ENCODE assay signal across 22 mouse cellular contexts in genomic region chr16:94719488-94719887, GRCm38 (mm10).
DNase-seq lines count a peak whose midpoint lies in the region; ATAC-seq lines count a peak whose summit lies in the region.
"Had no signal": no experiment of that assay in that cellular context is flagged by ENCODE, and none has a peak within 500 bp of the region (broad histone marks: within the 10 kb centered on the region; RNA-seq: fewer than 3 reads in every experiment).

No protein-coding gene starts in this region.

- no peak overlapping the region for H3K4me3 ChIP-seq in forebrain, embryonic 14.5 days (ENCODE audit: low read depth, low read length)
- no peak overlapping the region for H3K4me3 ChIP-seq in forebrain, embryonic 10.5 days
- H3K4me3 ChIP-seq in heart, embryonic 13.5 days = no peak overlapping the region
- H3K4me3 ChIP-seq in midbrain, embryonic 11.5 days (ENCODE audit: low read depth, low read length) = no peak overlapping the region
- no peak overlapping the region for H3K4me3 ChIP-seq in midbrain, embryonic 16.5 days (ENCODE audit: low read depth, low read length)
- H3K4me3 ChIP-seq in hindbrain, embryonic 10.5 days = no peak overlapping the region
- H3K4me3 ChIP-seq: embryonic facial prominence, embryonic 10.5 days; liver, embryonic 13.5 days; midbrain, embryonic 12.5 days had no signal

- no peak for ATAC-seq in forebrain, embryonic 14.5 days
- no peak for ATAC-seq in heart, embryonic 13.5 days (ENCODE audit: extremely low read depth, insufficient number of reproducible peaks, low FRiP score, low TSS enrichment)
- ATAC-seq in midbrain, embryonic 11.5 days (ENCODE audit: low FRiP score) = no peak
- ATAC-seq in midbrain, embryonic 16.5 days = no peak
- ATAC-seq: hindbrain, postnatal 0 days; intestine, embryonic 16.5 days had no signal

- 0 out of 2 replicates have a peak, but pooled peaks cover 2% of the 10 kb centered on the region for H3K4me1 ChIP-seq in forebrain, embryonic 14.5 days (ENCODE audit: control insufficient read depth, insufficient read depth, low read length)
- peaks cover 16% of the 10 kb centered on the region for H3K4me1 ChIP-seq in forebrain, embryonic 10.5 days
- peaks cover 45% of the 10 kb centered on the region for H3K4me1 ChIP-seq in heart, embryonic 13.5 days
- no peaks in the 10 kb centered on the region for H3K4me1 ChIP-seq in midbrain, embryonic 11.5 days (ENCODE audit: control insufficient read depth, insufficient read depth, low read length)
- 0 out of 2 replicates have a peak, but pooled peaks cover 2% of the 10 kb centered on the region for H3K4me1 ChIP-seq in midbrain, embryonic 16.5 days (ENCODE audit: control insufficient read depth, insufficient read depth, low read length)
- H3K4me1 ChIP-seq in hindbrain, embryonic 10.5 days (replicated peaks) = peaks cover 14% of the 10 kb centered on the region

- H3K27ac ChIP-seq in forebrain, embryonic 14.5 days (ENCODE audit: low read depth, low read length) = peak overlapping the region; percentile 44; the same call in 1 of the 2 replicates
- no peak overlapping the region for H3K27ac ChIP-seq in forebrain, embryonic 10.5 days
- H3K27ac ChIP-seq in heart, embryonic 13.5 days (replicated peaks) = peak overlapping the region; percentile 73
- H3K27ac ChIP-seq in midbrain, embryonic 11.5 days (ENCODE audit: low read depth, low read length) = no peak overlapping the region
- no peak overlapping the region for H3K27ac ChIP-seq in midbrain, embryonic 16.5 days (ENCODE audit: low read length)
- no peak overlapping the region for H3K27ac ChIP-seq in hindbrain, embryonic 10.5 days
- H3K27ac ChIP-seq: embryonic facial prominence, embryonic 10.5 days; hindbrain, postnatal 0 days; liver, embryonic 13.5 days; midbrain, embryonic 12.5 days had no signal

- no peaks in the 10 kb centered on the region for H3K27me3 ChIP-seq in forebrain, embryonic 14.5 days (replicated peaks; ENCODE audit: control insufficient read depth, insufficient read depth, low read length)
- no peaks in the 10 kb centered on the region for H3K27me3 ChIP-seq in forebrain, embryonic 10.5 days (ENCODE audit: poor library complexity, severe bottlenecking)
- H3K27me3 ChIP-seq in heart, embryonic 13.5 days (replicated peaks) = no peaks in the 10 kb centered on the region
- no peaks in the 10 kb centered on the region for H3K27me3 ChIP-seq in midbrain, embryonic 11.5 days (ENCODE audit: control insufficient read depth, insufficient read depth, low read length)
- H3K27me3 ChIP-seq in midbrain, embryonic 16.5 days (ENCODE audit: control insufficient read depth, insufficient read depth, low read depth, low read length) = no peaks in the 10 kb centered on the region; the same call in 1 of the 2 replicates
- H3K27me3 ChIP-seq in hindbrain, embryonic 10.5 days (ENCODE audit: insufficient read depth, poor library complexity, severe bottlenecking) = peaks cover 5% of the 10 kb centered on the region; the same call in 1 of the 2 replicates
- H3K27me3 ChIP-seq: Patski had no signal

- intact Hi-C loops in heart, postnatal 25 days (cut with DNase I) = no loop called here

- H3K4me2 ChIP-seq in forebrain, embryonic 14.5 days (ENCODE audit: low read length) = no peak overlapping the region
- H3K4me2 ChIP-seq in heart, embryonic 13.5 days = no peak overlapping the region
- H3K4me2 ChIP-seq in midbrain, embryonic 11.5 days = no peak overlapping the region
- no peak overlapping the region for H3K4me2 ChIP-seq in midbrain, embryonic 16.5 days (ENCODE audit: low read length)
- H3K4me2 ChIP-seq: liver, embryonic 13.5 days; midbrain, embryonic 12.5 days had no signal

- H3K9ac ChIP-seq in forebrain, embryonic 14.5 days (ENCODE audit: low read length) = no peak overlapping the region
- peak overlapping the region; percentile 63; the same call in 1 of the 2 replicates for H3K9ac ChIP-seq in heart, embryonic 13.5 days
- H3K9ac ChIP-seq in midbrain, embryonic 11.5 days (ENCODE audit: low read length) = no peak overlapping the region
- H3K9ac ChIP-seq in midbrain, embryonic 16.5 days (ENCODE audit: low read depth, low read length) = no peak overlapping the region
- H3K9ac ChIP-seq: liver, embryonic 13.5 days; midbrain, embryonic 12.5 days had no signal

- WGBS in forebrain, embryonic 14.5 days = 78% methylated on average over 4 of the region's 4 CpGs
- 80% methylated on average over 4 of the region's 4 CpGs for WGBS in forebrain, embryonic 10.5 days
- WGBS in heart, embryonic 13.5 days = 35% methylated on average over 4 of the region's 4 CpGs
- WGBS in midbrain, embryonic 11.5 days = 83% methylated on average over 4 of the region's 4 CpGs
- 72% methylated on average over 4 of the region's 4 CpGs for WGBS in midbrain, embryonic 16.5 days
- WGBS in hindbrain, embryonic 10.5 days = 79% methylated on average over 4 of the region's 4 CpGs

- H3K9me3 ChIP-seq in forebrain, embryonic 14.5 days (replicated peaks; ENCODE audit: control insufficient read depth, low read length) = no peaks in the 10 kb centered on the region
- H3K9me3 ChIP-seq in forebrain, embryonic 10.5 days = peaks cover 10% of the 10 kb centered on the region; the same call in 1 of the 2 replicates
- peaks cover 8% of the 10 kb centered on the region; the same call in 1 of the 2 replicates for H3K9me3 ChIP-seq in heart, embryonic 13.5 days
- H3K9me3 ChIP-seq in midbrain, embryonic 11.5 days (ENCODE audit: control insufficient read depth, low read length) = no peaks in the 10 kb centered on the region
- no peaks in the 10 kb centered on the region for H3K9me3 ChIP-seq in midbrain, embryonic 16.5 days (replicated peaks; ENCODE audit: control insufficient read depth, low read length, poor library complexity, severe bottlenecking)
- peaks cover 10% of the 10 kb centered on the region for H3K9me3 ChIP-seq in hindbrain, embryonic 10.5 days
- H3K9me3 ChIP-seq: liver, embryonic 13.5 days; midbrain, embryonic 12.5 days had no signal

- no peaks in the 10 kb centered on the region for H3K36me3 ChIP-seq in forebrain, embryonic 14.5 days (ENCODE audit: control insufficient read depth, insufficient read depth, low read length)
- no peaks in the 10 kb centered on the region for H3K36me3 ChIP-seq in forebrain, embryonic 10.5 days (replicated peaks)
- H3K36me3 ChIP-seq in heart, embryonic 13.5 days = no peaks in the 10 kb centered on the region; the same call in 1 of the 2 replicates
- no peaks in the 10 kb centered on the region for H3K36me3 ChIP-seq in midbrain, embryonic 11.5 days (ENCODE audit: control insufficient read depth, insufficient read depth, low read length)
- H3K36me3 ChIP-seq in midbrain, embryonic 16.5 days (ENCODE audit: control insufficient read depth, insufficient read depth, low read length) = no peaks in the 10 kb centered on the region
- H3K36me3 ChIP-seq in hindbrain, embryonic 10.5 days = no peaks in the 10 kb centered on the region
- H3K36me3 ChIP-seq: embryonic facial prominence, embryonic 10.5 days; G1E; liver, embryonic 13.5 days; midbrain, embryonic 12.5 days had no signal

- no peak for DNase-seq in forebrain, embryonic 14.5 days (ENCODE audit: low spot score)
- DNase-seq in forebrain, embryonic 10.5 days (ENCODE audit: extremely low spot score, low spot score) = no peak
- DNase-seq in heart, postnatal 25 days (ENCODE audit: low spot score) = no peak
- DNase-seq in midbrain, embryonic 11.5 days (ENCODE audit: low spot score, missing footprints) = peak; percentile 56
- no peak for DNase-seq in adrenal gland, postnatal 10 days
- DNase-seq in hindbrain, embryonic 10.5 days (ENCODE audit: low spot score) = no peak
- DNase-seq: cerebellum, adult 11-12 months; cerebellum, postnatal 10 days; gastrocnemius, postnatal 25 days; kidney, adult 9 months; kidney, postnatal 36 days; liver, embryonic 13.5 days; lung, adult 2 months; lung, postnatal 14 days had no signal

Comparison
In these comparisons a context has a peak if more than half of its experiments do, and no peak if none do; other contexts are left out.
1. H3K27ac ChIP-seq: peak in forebrain, embryonic 14.5 days (single experiment) and heart, embryonic 13.5 days (single experiment); none in forebrain, embryonic 10.5 days (single experiment), midbrain, embryonic 11.5 days (single experiment), midbrain, embryonic 16.5 days (single experiment) and hindbrain, embryonic 10.5 days (single experiment).